Mouse (Mus musculus): Measurements from ENCODE around the gene Cdc42bpg. TPM values are rescaled to one million over a fixed set of nuclear protein-coding genes. Genes with fewer than 3 reads are reported as not detected.

Gene Cdc42bpg
- polyA plus RNA-seq, 1 experiment: 2.5 TPM

DNA sequence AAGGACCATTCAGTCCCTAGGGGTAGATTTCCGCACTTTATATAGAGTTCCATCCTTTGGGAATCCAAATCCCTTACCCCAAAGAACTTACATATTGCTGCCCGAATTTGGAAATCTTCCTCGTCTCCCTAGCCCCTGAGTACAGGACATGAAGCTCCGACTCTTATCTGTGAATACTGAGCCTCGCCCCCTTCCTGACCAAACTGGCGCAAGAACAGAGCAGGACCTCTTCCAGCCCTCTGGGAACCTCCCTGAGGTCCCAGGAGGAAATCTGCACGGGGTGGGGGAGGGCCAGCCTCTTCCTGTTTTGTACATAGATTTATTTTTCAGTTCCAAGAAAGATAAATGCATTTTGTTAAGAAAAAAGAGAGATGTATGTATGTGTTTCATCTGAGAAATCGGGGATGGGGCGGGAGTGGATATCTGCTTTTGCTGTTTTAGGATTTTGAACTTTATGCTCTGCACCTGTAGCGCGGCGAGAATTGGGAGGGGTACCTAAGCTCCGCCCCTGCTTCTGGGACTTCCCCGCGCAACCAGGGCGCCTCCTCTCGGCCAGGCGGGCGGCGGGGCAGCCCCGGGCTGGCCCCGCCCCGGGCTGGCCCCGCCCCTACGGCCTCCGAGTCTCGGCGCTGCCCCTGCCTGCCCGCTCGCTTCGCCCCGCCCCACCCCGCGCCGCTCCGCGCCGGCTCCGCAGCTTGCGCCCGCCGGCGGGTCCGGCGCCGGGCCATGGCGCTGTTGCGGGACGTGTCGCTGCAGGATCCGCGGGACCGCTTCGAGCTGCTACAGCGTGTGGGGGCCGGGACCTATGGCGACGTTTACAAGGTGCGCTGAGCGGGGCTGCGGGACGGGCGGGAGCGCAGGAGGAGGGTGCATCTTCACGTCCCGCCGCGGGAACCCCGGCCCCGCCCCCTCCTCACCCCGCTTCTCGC, 34.5 kb downstream of the Cdc42bpg start, which contains the start of gene Map4k2:
Gene Map4k2 (plus strand): TSS at position 612 of the 929 bp plus-strand sequence.
- Histone ChIP-seq H3K4me3 (ENCODE audit: insufficient read depth, low read depth, low read length) (peak within 1 kb of the TSS; percentile 91), H3K27ac (replicated peaks; ENCODE audit: low read depth, low read length) (peak within 1 kb of the TSS; percentile 97), H3K4me1 (ENCODE audit: control insufficient read depth, insufficient read depth, insufficient read length, low read length) (peaks cover 10% of the 10 kb centered on the region)

DNA sequence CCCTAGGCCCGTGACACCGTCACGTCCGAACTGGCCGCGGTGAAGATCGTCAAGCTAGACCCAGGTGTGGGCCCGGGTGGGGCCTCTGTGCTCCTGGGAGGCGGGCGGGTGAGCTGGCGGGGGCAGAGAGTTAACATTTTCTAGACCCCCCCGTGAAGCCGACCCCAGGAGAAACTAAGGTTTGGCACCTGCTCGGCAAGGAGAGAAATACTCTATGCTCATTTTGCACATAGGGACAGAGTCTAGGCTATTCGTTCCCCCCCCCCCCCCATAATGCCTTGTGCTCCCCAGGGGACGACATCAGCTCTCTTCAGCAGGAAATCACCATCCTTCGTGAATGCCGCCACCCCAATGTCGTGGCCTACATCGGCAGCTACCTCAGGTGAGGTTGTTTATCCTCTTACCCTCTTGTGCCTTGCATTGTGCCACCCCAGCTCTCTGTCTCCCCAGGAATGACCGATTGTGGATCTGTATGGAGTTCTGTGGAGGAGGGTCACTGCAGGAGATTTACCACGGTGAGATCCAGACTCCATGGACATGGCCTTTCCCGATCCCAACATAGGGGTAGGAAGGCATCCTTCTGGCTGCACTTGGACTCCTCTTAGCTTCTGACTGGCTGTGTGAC, 35.3 kb downstream of the Cdc42bpg start:
- peaks cover 9% of the 10 kb centered on the region for H3K4me1 ChIP-seq (ENCODE audit: control insufficient read depth, insufficient read depth, insufficient read length, low read length)
- H3K27ac ChIP-seq (replicated peaks; ENCODE audit: low read depth, low read length): peak overlapping the region; percentile 47
- H3K4me3 ChIP-seq (ENCODE audit: insufficient read depth, low read depth, low read length): peak overlapping the region; percentile 91

DNA sequence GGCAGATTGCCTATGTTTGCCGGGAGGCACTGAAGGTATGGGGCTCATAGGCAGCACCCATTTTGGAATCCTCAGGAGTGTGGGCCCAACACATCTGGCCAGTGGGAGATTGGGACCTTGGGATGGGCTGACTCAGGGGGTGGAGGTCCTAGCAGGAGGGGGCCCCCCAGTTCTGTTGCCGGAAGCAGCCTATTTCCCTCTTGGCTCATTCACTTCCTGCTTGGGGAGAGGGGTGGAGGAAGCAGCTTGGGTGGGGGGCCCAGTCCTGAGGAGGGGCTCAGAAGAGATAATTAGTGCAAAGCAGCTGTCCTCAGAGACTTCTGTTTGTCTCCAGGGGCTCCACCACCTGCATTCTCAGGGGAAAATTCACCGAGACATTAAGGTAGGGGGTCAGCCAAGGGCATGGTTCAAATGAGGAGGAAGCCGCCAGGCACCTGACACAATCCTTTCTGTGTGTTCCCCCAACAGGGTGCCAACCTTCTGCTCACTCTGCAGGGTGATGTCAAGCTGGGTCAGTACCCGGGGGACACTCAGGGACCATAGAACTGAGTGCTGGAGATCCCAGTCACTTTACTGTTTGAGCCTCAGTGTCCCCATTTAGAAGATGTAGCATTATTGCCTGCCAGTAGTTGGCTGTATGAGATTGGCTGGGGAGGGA, 36.1 kb downstream of the Cdc42bpg start:
- peak overlapping the region; percentile 91 for H3K4me3 ChIP-seq (ENCODE audit: insufficient read depth, low read depth, low read length)
- H3K4me1 ChIP-seq (ENCODE audit: control insufficient read depth, insufficient read depth, insufficient read length, low read length): peaks cover 9% of the 10 kb centered on the region
- H3K27ac ChIP-seq (replicated peaks; ENCODE audit: low read depth, low read length): peak overlapping the region; percentile 14

DNA sequence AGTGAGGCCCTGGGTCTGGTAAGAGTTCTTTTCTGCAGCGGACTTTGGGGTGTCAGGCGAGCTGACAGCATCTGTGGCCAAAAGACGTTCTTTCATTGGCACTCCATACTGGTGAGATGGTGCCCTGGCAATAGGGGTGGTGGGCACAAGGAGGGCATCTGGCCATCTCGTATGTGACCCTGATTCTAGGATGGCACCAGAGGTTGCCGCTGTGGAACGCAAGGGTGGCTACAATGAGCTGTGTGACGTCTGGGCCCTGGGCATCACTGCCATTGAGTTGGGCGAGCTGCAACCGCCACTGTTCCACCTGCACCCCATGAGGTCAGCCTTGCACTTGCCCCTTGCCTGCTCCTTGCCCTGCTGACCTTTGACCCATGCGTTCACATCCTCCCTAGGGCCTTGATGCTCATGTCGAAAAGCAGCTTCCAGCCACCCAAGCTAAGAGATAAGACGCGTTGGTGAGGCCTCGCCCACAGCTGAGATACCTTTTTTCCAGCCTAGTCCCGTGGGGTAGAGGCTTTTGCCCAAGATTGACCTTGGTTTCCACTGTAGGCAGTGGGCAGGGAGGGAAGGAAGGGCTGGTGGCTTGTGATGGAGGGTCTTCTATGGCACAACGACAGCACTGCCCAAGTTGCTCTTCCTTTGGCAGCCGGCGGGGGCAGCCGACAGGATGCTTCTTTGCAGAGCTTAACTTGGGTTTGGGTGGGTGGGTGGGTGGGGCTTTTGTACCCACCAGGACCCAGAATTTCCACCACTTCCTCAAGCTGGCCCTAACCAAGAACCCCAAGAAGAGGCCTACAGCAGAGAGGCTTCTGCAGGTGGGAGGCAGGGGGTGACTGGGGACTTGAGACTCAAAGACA, 37.0 kb downstream of the Cdc42bpg start:
- no peak overlapping the region for H3K4me3 ChIP-seq (ENCODE audit: insufficient read depth, low read depth, low read length)
- peaks cover 9% of the 10 kb centered on the region for H3K4me1 ChIP-seq (ENCODE audit: control insufficient read depth, insufficient read depth, insufficient read length, low read length)
- no peak overlapping the region for H3K27ac ChIP-seq (replicated peaks; ENCODE audit: low read depth, low read length)

DNA sequence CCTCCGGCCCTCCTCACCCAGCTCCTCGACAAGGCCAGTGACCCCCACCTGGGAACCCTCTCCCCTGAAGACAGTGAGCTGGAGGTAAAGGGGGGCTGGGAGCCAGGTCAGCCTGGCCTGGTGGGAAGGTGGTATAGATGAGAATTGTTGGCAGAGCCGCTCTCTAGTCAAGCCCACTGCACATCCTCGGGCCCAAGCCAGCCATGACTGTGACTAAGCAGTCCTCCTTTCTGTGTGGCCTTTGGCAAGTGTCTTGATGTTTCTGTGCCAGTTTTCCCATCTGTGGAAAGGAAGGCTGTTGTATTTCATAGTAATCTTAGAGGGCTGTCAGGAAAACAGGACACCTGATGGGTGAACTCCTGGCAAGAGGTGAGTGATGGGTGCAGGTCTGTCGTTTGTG, 37.7 kb downstream of the Cdc42bpg start:
- H3K4me1 ChIP-seq (ENCODE audit: control insufficient read depth, insufficient read depth, insufficient read length, low read length): peaks cover 9% of the 10 kb centered on the region

DNA sequence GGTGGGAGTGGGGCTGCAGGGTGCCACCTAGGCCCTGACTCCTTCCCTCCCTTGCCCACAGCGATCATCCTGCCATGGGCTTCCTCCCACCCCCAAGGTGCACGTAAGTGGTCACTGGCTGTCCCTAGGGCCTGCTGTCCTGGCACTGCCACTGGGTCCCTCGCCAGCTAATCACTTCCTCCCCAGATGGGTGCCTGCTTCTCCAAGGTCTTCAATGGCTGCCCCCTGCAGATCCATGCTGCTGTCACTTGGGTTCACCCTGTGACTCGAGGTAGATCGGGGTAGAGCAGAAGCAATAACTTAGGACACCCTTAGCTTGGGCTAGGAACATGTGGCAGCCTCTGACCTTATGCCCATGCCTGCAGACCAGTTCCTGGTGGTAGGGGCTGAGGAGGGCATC, 39.8 kb downstream of the Cdc42bpg start:
- H3K4me3 ChIP-seq (ENCODE audit: insufficient read depth, low read depth, low read length): no peak overlapping the region
- H3K4me1 ChIP-seq (ENCODE audit: control insufficient read depth, insufficient read depth, insufficient read length, low read length): peaks cover 4% of the 10 kb centered on the region
- H3K27ac ChIP-seq (replicated peaks; ENCODE audit: low read depth, low read length): 0 out of 2 replicates have a peak overlapping the region, but pooled peaks have one; percentile 2

More for the DNA sequence above, 37.7 kb downstream of the Cdc42bpg start:
- Histone ChIP-seq H3K4me3 (ENCODE audit: insufficient read depth, low read depth, low read length) (no peak overlapping the region), H3K27ac (replicated peaks; ENCODE audit: low read depth, low read length) (no peak overlapping the region)

DNA sequence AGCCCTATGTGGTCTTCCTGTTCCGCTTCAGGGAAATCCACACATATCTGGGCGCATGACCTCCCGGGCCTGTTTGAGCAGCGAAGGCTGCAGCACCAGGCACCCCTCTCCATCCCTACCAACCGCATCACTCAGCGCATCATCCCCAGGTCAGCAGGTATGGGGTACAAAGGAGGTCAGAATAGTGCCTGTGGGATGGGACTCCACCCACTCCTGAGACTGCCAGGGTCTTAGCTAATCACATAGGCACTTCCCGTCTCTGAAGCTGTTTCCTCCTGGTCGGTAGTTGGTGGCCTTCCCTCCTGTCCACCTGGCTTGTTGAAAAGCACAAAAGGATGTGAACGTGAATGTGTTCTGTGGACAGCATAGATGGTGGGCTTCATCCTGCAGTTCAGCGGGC, 40.4 kb downstream of the Cdc42bpg start:
- H3K4me3 ChIP-seq (ENCODE audit: insufficient read depth, low read depth, low read length): no peak overlapping the region

DNA sequence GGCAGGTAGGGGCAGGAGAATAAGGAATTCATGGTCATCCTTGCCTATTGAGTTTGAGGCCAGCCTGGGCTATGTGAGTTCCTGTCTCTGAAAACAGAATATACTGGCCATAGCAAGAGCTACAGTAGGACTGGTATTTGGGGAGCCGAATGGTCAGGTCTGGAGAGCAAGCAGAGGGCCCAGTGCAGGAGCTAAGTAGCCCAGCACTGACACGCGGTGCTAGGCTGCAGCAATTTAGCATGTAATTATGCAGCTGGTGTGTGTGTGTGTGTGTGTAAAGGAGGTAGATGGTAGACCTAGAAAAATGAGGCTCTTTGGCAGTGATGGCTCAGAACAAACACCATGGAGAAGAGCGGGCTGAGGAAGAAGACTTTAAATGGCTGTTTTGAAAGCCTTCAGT, 41.4 kb downstream of the Cdc42bpg start:
- H3K27ac ChIP-seq (replicated peaks; ENCODE audit: low read depth, low read length): no peak overlapping the region
- H3K4me1 ChIP-seq (ENCODE audit: control insufficient read depth, insufficient read depth, insufficient read length, low read length): peaks cover under 1% of the 10 kb centered on the region; the same call in 1 of the 2 replicates
- no peak overlapping the region for H3K4me3 ChIP-seq (ENCODE audit: insufficient read depth, low read depth, low read length)

More for the DNA sequence above, 40.4 kb downstream of the Cdc42bpg start:
- H3K4me1 ChIP-seq (ENCODE audit: control insufficient read depth, insufficient read depth, insufficient read length, low read length): peaks cover 4% of the 10 kb centered on the region
- peak overlapping the region; percentile 42 for H3K27ac ChIP-seq (replicated peaks; ENCODE audit: low read depth, low read length)

DNA sequence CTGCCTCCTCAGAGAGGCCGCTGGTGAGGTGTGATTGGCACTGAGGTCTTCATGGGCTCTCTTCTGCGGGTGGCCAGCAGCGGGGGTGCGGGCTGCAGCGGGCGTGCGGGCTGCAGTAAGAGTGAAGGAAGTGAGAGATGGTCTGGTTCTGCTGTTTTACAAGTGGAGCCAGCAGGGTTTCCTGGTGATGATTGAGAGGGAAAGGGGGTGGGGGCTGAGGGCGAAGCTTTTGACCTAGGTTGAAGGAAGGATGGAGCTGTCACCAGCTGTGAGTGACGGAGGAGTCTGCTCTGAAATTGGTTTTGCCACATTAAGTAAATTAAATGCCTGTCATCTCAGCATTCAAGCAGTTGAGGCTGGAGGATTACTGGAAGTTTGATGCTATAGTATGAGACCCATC, 42.5 kb downstream of the Cdc42bpg start:
- H3K4me1 ChIP-seq (ENCODE audit: control insufficient read depth, insufficient read depth, insufficient read length, low read length): no peaks in the 10 kb centered on the region; the same call in 1 of the 2 replicates
- H3K4me3 ChIP-seq (ENCODE audit: insufficient read depth, low read depth, low read length): no peak overlapping the region
- H3K27ac ChIP-seq (replicated peaks; ENCODE audit: low read depth, low read length): no peak overlapping the region

DNA sequence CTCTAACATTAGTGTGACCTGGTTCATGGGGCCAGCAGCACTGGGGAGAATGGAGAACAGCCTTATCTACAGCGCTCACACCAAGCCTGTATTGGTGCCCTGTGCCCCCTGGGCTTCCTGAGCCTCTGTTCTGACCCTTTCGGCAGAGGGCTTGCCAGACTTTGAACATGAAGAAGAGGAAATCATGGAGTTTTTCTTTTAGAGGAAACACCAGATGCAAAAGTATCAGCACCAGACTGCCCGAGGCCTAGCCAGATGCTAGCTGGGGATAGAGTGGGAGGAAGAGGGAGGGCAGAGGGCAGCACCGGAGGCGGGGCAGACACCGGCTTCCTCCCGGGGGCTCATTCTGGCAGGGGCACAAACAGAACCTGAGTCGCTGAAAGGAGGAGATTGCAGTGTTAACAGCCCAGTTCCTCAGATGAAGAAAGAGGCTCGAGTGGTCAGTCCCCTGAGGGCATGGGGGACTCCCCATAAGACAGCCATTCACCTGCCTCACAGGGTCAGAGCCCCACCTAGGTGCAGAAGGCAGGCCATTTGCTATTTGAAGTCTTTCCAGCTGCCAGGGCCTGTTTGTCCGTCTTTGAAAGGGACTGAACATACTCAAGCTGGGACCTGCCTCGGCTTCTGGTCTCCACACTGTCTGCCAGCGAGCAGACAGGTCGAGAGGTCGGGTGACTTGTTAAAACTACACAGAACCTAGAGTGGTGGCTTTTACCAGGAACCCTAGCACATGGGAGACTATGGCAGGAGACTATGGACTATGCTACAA, 43.1 kb downstream of the Cdc42bpg start:
- no peaks in the 10 kb centered on the region; the same call in 1 of the 2 replicates for H3K4me1 ChIP-seq (ENCODE audit: control insufficient read depth, insufficient read depth, insufficient read length, low read length)
- H3K4me3 ChIP-seq (ENCODE audit: insufficient read depth, low read depth, low read length): no peak overlapping the region
- 0 out of 2 replicates have a peak overlapping the region, but pooled peaks have one; percentile 10 for H3K27ac ChIP-seq (replicated peaks; ENCODE audit: low read depth, low read length)

DNA sequence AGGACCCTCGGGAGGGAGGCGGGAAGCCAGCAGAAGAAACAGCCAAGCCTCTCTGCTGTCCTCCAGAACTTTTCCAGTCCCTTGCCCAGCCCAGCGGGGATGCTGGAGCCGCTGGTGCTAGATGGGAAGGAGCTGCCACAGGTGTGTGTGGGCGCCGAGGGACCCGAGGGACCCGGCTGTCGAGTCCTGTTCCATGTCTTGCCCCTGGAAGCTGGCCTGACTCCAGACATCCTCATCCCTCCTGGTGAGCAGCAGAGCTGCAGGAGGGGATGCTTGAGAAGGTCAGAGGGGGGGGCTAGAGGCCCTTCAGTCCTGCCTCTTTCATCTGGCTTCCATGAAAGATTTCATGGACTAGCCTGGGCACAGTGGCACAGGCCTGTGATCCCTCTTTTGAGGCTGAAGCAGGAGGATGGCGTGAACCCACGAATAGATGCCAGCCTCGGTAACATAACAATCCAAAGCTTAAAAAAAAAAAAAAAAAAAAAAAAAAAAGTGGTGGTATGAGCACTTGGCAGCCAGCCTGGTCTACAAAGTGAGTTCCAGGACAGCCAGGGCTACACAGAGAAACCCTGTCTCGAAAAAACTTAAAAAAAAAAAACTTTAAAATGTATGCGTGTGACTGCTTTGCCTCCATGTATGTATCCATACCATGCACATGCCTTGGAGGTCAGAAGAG, 45.3 kb downstream of the Cdc42bpg start:
- Histone ChIP-seq H3K4me3 (ENCODE audit: insufficient read depth, low read depth, low read length) (no peak overlapping the region), H3K4me1 (ENCODE audit: control insufficient read depth, insufficient read depth, insufficient read length, low read length) (no peaks in the 10 kb centered on the region), H3K27ac (replicated peaks; ENCODE audit: low read depth, low read length) (no peak overlapping the region)

DNA sequence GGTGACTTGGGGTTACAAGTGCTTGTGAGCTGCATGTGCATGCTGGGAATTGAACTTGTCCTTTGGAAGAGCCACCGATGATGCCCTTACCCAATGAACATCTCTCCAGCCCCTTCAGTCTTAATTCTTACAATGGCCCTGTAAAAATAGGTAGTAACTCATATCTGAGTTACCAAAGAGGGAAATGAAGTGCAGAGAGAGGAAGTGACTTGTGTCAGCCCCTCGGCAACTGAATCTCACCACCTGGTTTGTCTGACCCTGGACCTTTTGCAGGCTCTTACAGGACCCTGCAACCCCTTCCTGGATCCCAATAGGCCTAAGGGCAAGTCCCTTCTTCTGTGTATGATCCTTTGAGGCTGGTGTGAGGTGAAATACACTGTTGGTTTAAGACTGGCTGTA, 45.9 kb downstream of the Cdc42bpg start:
- H3K4me1 ChIP-seq (ENCODE audit: control insufficient read depth, insufficient read depth, insufficient read length, low read length): no peaks in the 10 kb centered on the region
- H3K27ac ChIP-seq (replicated peaks; ENCODE audit: low read depth, low read length): no peak overlapping the region
- H3K4me3 ChIP-seq (ENCODE audit: insufficient read depth, low read depth, low read length): no peak overlapping the region

DNA sequence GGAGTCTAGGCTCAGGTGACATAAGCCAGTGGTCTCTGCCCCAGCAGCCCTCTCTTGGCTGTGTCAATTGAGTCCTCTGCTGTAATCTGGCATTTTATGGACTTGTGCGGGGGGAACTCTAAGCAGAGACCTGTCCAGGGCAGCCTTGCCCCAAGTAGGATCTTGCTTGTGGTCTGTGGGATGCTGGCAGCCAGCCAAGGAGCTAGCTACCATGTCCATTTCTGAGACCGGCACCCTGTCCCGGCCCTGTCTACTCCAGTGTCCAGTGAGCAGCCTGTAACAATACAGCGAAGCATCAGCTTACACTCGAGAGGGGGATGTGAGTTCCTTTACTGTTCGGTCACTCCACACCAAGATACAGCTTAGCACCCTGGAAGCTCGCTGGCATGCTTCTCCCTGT, 47.8 kb downstream of the Cdc42bpg start:
- Histone ChIP-seq H3K27ac (replicated peaks; ENCODE audit: low read depth, low read length) (no peak overlapping the region), H3K4me3 (ENCODE audit: insufficient read depth, low read depth, low read length) (no peak overlapping the region), H3K4me1 (ENCODE audit: control insufficient read depth, insufficient read depth, insufficient read length, low read length) (no peaks in the 10 kb centered on the region)

Measured in brown adipose tissue, adult 24 weeks (tissue).